Mouse (Mus musculus) olfactory bulb, adult 2 months (tissue): ENCODE results near the gene Myo9b.

Source experiments
- CTCF ChIP-seq: fragments of 200-500 bp; IDR thresholded peaks from 2 replicates; pipeline ENCODE4 v1.5.1; 2012; ENCODE audit warnings: low read depth, mild to moderate bottlenecking, low read length, moderate library complexity; ENCODE audit not compliant: insufficient read depth
- POLR2A ChIP-seq: fragments of 200-500 bp; IDR thresholded peaks from 2 replicates; pipeline ENCODE4 v1.6.1; 2012; ENCODE audit warnings: mild to moderate bottlenecking, low read depth, low read length, moderate library complexity; ENCODE audit not compliant: insufficient read depth

GRCm38 (mm10) chr8:71289098-71289497, 16.6 kb downstream of the Myo9b start:
- TF ChIP-seq CTCF (no peak), POLR2A (no peak)
